Mouse (Mus musculus) MEL (cell line): Measurements from ENCODE around the gene Fgf23.

Experiments used
- EP300 ChIP-seq, 2 experiments: IDR thresholded peaks; 2 replicates each; pipeline ENCODE4 v1.6.1; 2011; ENCODE audit warnings: improper control_type of control experiment in 2 of 2, low read length in 2 of 2, low read depth in 1 of 2, mild to moderate bottlenecking in 1 of 2
- HCFC1 ChIP-seq: IDR thresholded peaks from 2 replicates; pipeline ENCODE4 v1.6.1; 2012; ENCODE audit warnings: low read depth, mild to moderate bottlenecking, inconsistent platforms, low read length, improper control_type of control experiment, moderate library complexity
- NELFE ChIP-seq: IDR thresholded peaks from 2 replicates; pipeline ENCODE4 v1.6.1; 2011; ENCODE audit warnings: low read depth, low read length, improper control_type of control experiment
- POLR2A ChIP-seq, 2 experiments: IDR thresholded peaks; 2 replicates each; pipeline ENCODE4 v1.6.1; 2011 to 2012; ENCODE audit warnings: low read length in 2 of 2, mild to moderate bottlenecking in 2 of 2, control low read depth in 1 of 2, improper control_type of control experiment in 1 of 2, low read depth in 1 of 2, moderate library complexity in 1 of 2; ENCODE audit not compliant: control insufficient read depth in 1 of 2, insufficient read depth in 1 of 2, poor library complexity in 1 of 2
- TBP ChIP-seq: IDR thresholded peaks from 2 replicates; pipeline ENCODE4 v1.8.0; 2011; ENCODE audit warnings: low read depth, low read length, improper control_type of control experiment

GRCm38 (mm10) chr6:127105107-127105506 is 32.4 kb downstream of the Fgf23 start:
- TF ChIP-seq EP300 (IDR thresholded peaks at IDR 0.05; ENCODE audit: low read depth in 1 of 2, low read length in 2 of 2) = no peak
- no peak for TF ChIP-seq NELFE
- TF ChIP-seq TBP = no peak
- no peak for TF ChIP-seq HCFC1
- TF ChIP-seq POLR2A (IDR thresholded peaks at IDR 0.05; ENCODE audit: control insufficient read depth in 1 of 2, insufficient read depth in 1 of 2, low read depth in 1 of 2, low read length in 2 of 2, poor library complexity in 1 of 2) = no peak
